Mouse (Mus musculus) sigmoid colon, adult 10 weeks (tissue): Measurements from ENCODE around the gene Olfr632. TPM values are rescaled to one million over a fixed set of nuclear protein-coding genes. Genes with fewer than 3 reads are reported as not detected.

Experiments used
- polyA plus RNA-seq: library from polyadenylated mRNA; stranded (reverse); fragments of 350-450 nt; fragmentation: Illumina TruSeq; extraction: RNeasy Lipid Tissue Mini Kit (QIAGEN cat#74804); gene quantifications from one replicate; pipeline ENCODE4 v1.2.3, GENCODE M21; 2014; ENCODE audit warnings: low read depth, low replicate concordance

Gene Olfr632
- not detected for polyA plus RNA-seq

DNA sequence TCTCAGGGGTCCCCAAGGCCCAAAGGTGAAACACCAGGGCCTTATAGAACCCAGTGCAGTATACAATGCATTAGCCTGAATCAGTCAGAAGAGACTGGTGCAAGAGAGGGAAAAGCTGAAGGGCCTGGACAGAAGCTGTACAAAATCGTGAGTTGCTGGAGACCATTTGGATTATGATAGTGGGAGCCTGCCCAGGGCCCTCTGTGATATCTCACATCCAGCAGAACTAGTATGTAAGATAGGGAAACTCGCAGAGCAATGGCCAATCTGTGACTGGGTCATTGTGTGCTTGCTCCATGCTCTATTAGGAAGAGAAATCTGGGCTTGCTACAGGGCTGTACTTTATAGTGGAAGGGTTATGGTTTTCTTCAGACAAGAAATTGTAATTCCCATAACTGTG lies at the start of gene Olfr632:
Gene Olfr632 (plus strand): TSS at position 84 of the 400 bp plus-strand sequence.

GRCm38 (mm10) chr7:103886152-103886551 lies 48.0 kb upstream of the Olfr632 start, which contains the start of gene Olfr66:
Olfr66 (minus strand) TSS chr7:103886252.

GRCm38 (mm10) chr7:103894385-103894784 lies 39.8 kb upstream of the Olfr632 start, which contains the start of gene Olfr64:
Olfr64 (minus strand) TSS chr7:103894485.

DNA sequence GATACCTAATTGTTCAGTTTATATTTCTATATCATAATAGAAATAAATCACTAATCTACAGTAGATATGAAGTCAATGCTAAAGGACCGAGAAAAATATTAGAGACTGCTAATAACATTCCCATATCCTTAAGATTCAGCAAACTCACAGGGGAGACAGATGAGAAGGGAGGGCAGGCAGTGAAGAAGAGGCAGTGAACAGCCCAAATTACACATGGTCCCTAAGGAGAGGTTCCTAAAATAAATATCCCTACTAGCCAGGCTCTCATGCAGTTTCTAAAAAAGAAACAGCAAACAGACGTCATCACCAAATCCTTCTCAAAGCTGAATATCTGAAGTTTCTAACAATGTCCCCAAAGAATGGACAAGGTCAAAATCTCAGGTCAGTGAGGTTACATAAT lies 31.0 kb upstream of the Olfr632 start, which contains the start of gene Olfr65:
Gene Olfr65 (plus strand): TSS at position 301 of the 400 bp plus-strand sequence.

DNA sequence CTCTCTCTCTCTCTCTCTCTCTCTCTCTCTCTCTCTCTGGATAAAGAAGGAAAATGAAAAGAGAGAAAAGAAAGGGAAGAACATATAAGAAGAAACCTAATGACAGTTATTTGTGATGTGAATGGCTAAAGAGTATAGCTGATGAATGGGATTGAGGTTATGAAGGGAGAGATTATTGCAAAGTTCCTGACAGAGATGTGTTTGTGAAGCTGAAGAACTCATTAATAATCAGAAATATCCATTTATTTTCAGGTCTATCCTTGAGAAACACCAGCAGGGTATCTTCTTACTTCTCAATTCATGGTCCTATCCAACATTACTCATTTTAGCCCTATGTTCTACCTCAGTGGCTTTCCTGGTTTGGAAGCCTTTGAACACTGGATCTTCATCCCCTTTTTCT lies 5.6 kb upstream of the Olfr632 start, which contains the start of gene Olfr631:
Gene Olfr631 (plus strand): TSS at position 301 of the 400 bp plus-strand sequence.

GRCm38 (mm10) chr7:103944137-103944536 lies 10.0 kb downstream of the Olfr632 start, which contains the start of gene Olfr633:
Olfr633 (plus strand) TSS chr7:103944437.

GRCm38 (mm10) chr7:103970852-103971251 lies 36.7 kb downstream of the Olfr632 start, which contains the start of gene Olfr635:
Olfr635 (plus strand) TSS chr7:103971152.

Other genes starting within 250 kb of the Olfr632 start
- gene Olfr243, start 219.7 kb upstream of the Olfr632 start, polyA plus RNA-seq = not detected
- not detected for gene Olfr628, start 204.0 kb upstream of the Olfr632 start, polyA plus RNA-seq
- gene Olfr629, start 189.4 kb upstream of the Olfr632 start, polyA plus RNA-seq = not detected
- gene Olfr630, start 177.0 kb upstream of the Olfr632 start, polyA plus RNA-seq = not detected
- gene Olfr69, start 162.8 kb upstream of the Olfr632 start, polyA plus RNA-seq = not detected
- gene Olfr68, start 154.6 kb upstream of the Olfr632 start, polyA plus RNA-seq = not detected
- not detected for gene Olfr67, start 142.5 kb upstream of the Olfr632 start, polyA plus RNA-seq
- gene Hbb-bt, start 120.4 kb upstream of the Olfr632 start, polyA plus RNA-seq = 7.9 TPM
- gene Hbb-bs, start 106.3 kb upstream of the Olfr632 start, polyA plus RNA-seq = 125 TPM
- not detected for gene Hbb-bh2, start 93.8 kb upstream of the Olfr632 start, polyA plus RNA-seq
- gene Hbb-bh1, start 91.2 kb upstream of the Olfr632 start, polyA plus RNA-seq = not detected
- not detected for gene Hbb-y, start 81.1 kb upstream of the Olfr632 start, polyA plus RNA-seq
- not detected for gene Olfr66, start 48.1 kb upstream of the Olfr632 start, polyA plus RNA-seq
- gene Olfr64, start 39.9 kb upstream of the Olfr632 start, polyA plus RNA-seq = not detected
- not detected for gene Olfr65, start 30.9 kb upstream of the Olfr632 start, polyA plus RNA-seq
- not detected for gene Olfr631, start 5.5 kb upstream of the Olfr632 start, polyA plus RNA-seq
- gene Olfr633, start 10.1 kb downstream of the Olfr632 start, polyA plus RNA-seq = not detected
- not detected for gene Olfr635, start 36.8 kb downstream of the Olfr632 start, polyA plus RNA-seq
- not detected for gene Olfr638, start 64.4 kb downstream of the Olfr632 start, polyA plus RNA-seq
- not detected for gene Olfr639, start 83.0 kb downstream of the Olfr632 start, polyA plus RNA-seq
- not detected for gene Olfr640, start 91.2 kb downstream of the Olfr632 start, polyA plus RNA-seq
- not detected for gene Olfr641, start 101.1 kb downstream of the Olfr632 start, polyA plus RNA-seq
- gene Olfr642, start 118.3 kb downstream of the Olfr632 start, polyA plus RNA-seq = not detected
- gene 4930516K23Rik, start 127.1 kb downstream of the Olfr632 start, polyA plus RNA-seq = not detected
- not detected for gene Olfr644, start 137.5 kb downstream of the Olfr632 start, polyA plus RNA-seq
- not detected for gene Olfr645, start 151.1 kb downstream of the Olfr632 start, polyA plus RNA-seq
- gene Olfr646, start 170.5 kb downstream of the Olfr632 start, polyA plus RNA-seq = not detected
- not detected for gene Ubqln5, start 195.5 kb downstream of the Olfr632 start, polyA plus RNA-seq
- gene Olfr643, start 203.1 kb downstream of the Olfr632 start, polyA plus RNA-seq = not detected
- gene Ubqln3, start 208.9 kb downstream of the Olfr632 start, polyA plus RNA-seq = not detected
- not detected for gene Ubqlnl, start 216.2 kb downstream of the Olfr632 start, polyA plus RNA-seq
- not detected for gene Olfm5, start 230.5 kb downstream of the Olfr632 start, polyA plus RNA-seq
- gene Olfr648, start 249.0 kb downstream of the Olfr632 start, polyA plus RNA-seq = 0.13 TPM